ENCODE assay signal across 21 mouse cellular contexts in genomic region chr1:32429493-32429892, GRCm38 (mm10).
DNase-seq lines count a peak whose midpoint lies in the region; ATAC-seq and TF ChIP-seq lines count a peak whose summit lies in the region.
"Had no signal": no experiment of that assay in that cellular context is flagged by ENCODE, and none has a peak within 500 bp of the region (broad histone marks: within the 10 kb centered on the region; RNA-seq: fewer than 3 reads in every experiment).

No protein-coding gene starts in this region.

- no peak for TF ChIP-seq CTCF in lung, postnatal 0 days (IDR thresholded peaks at IDR 0.05)

- H3K27me3 ChIP-seq in lung, postnatal 0 days (replicated peaks; ENCODE audit: insufficient read depth, low read length), result no peaks in the 10 kb centered on the region
- H3K27me3 ChIP-seq in stomach, embryonic 15.5 days (replicated peaks), result no peaks in the 10 kb centered on the region
- H3K27me3 ChIP-seq in hindbrain, embryonic 10.5 days (ENCODE audit: insufficient read depth, poor library complexity, severe bottlenecking), result no peaks in the 10 kb centered on the region
- H3K27me3 ChIP-seq: forebrain, embryonic 15.5 days; heart, embryonic 15.5 days; limb, embryonic 15.5 days; liver, embryonic 15.5 days had no signal

- no peak overlapping the region for H3K27ac ChIP-seq in lung, postnatal 0 days (ENCODE audit: low read length)
- H3K27ac ChIP-seq in stomach, embryonic 15.5 days, result 0 out of 2 replicates have a peak overlapping the region, but pooled peaks have one; percentile 37
- no peak overlapping the region for H3K27ac ChIP-seq in hindbrain, embryonic 10.5 days
- H3K27ac ChIP-seq: forebrain, embryonic 15.5 days; heart, embryonic 15.5 days; hindbrain, embryonic 14.5 days; limb, embryonic 15.5 days; liver, embryonic 15.5 days had no signal

- no peaks in the 10 kb centered on the region for H3K36me3 ChIP-seq in lung, postnatal 0 days (ENCODE audit: insufficient read depth, low read length)
- H3K36me3 ChIP-seq in stomach, embryonic 15.5 days, result no peaks in the 10 kb centered on the region
- H3K36me3 ChIP-seq in hindbrain, embryonic 10.5 days, result no peaks in the 10 kb centered on the region
- H3K36me3 ChIP-seq: forebrain, embryonic 15.5 days; heart, embryonic 15.5 days; limb, embryonic 15.5 days; liver, embryonic 15.5 days had no signal

- H3K4me1 ChIP-seq in lung, postnatal 0 days (ENCODE audit: insufficient read depth, low read depth, low read length), result no peaks in the 10 kb centered on the region
- no peaks in the 10 kb centered on the region for H3K4me1 ChIP-seq in stomach, embryonic 15.5 days
- no peaks in the 10 kb centered on the region for H3K4me1 ChIP-seq in hindbrain, embryonic 10.5 days (replicated peaks)
- H3K4me1 ChIP-seq: heart, embryonic 15.5 days; limb, embryonic 15.5 days; liver, embryonic 15.5 days had no signal

- H3K4me3 ChIP-seq in lung, postnatal 0 days (ENCODE audit: low read depth, low read length), result no peak overlapping the region
- H3K4me3 ChIP-seq in stomach, embryonic 15.5 days (replicated peaks), result no peak overlapping the region
- no peak overlapping the region for H3K4me3 ChIP-seq in hindbrain, embryonic 10.5 days
- H3K4me3 ChIP-seq: forebrain, embryonic 15.5 days; heart, embryonic 15.5 days; limb, embryonic 15.5 days; liver, embryonic 15.5 days had no signal

- peak; percentile 50 for ATAC-seq in lung, postnatal 0 days
- ATAC-seq in stomach, embryonic 15.5 days (ENCODE audit: insufficient read depth, low FRiP score, low read depth), result peak; percentile 73; the same call in 1 of the 2 replicates
- ATAC-seq in CD4-positive, CD25-positive, alpha-beta regulatory T cell, adult 4 months, result no peak
- ATAC-seq: forebrain, embryonic 15.5 days; inflammation-experienced regulatory T-cells, adult 6 months had no signal

- H3K9ac ChIP-seq in lung, postnatal 0 days (replicated peaks; ENCODE audit: low read depth), result no peak overlapping the region
- no peak overlapping the region for H3K9ac ChIP-seq in stomach, embryonic 15.5 days
- H3K9ac ChIP-seq: forebrain, embryonic 15.5 days; heart, embryonic 15.5 days; hindbrain, embryonic 14.5 days; limb, embryonic 15.5 days; liver, embryonic 15.5 days had no signal

- TF ChIP-seq EP300 in lung, postnatal 0 days (IDR thresholded peaks at IDR 0.05), result no peak

- no peak overlapping the region for H3K4me2 ChIP-seq in lung, postnatal 0 days (replicated peaks; ENCODE audit: low read depth, low read length)
- no peak overlapping the region for H3K4me2 ChIP-seq in stomach, embryonic 15.5 days
- H3K4me2 ChIP-seq: forebrain, embryonic 15.5 days; heart, embryonic 15.5 days; hindbrain, embryonic 14.5 days; limb, embryonic 15.5 days; liver, embryonic 15.5 days; midbrain, embryonic 11.5 days had no signal

- no peaks in the 10 kb centered on the region for H3K9me3 ChIP-seq in lung, postnatal 0 days (ENCODE audit: low read length)
- no peaks in the 10 kb centered on the region for H3K9me3 ChIP-seq in stomach, embryonic 15.5 days
- H3K9me3 ChIP-seq in hindbrain, embryonic 10.5 days, result no peaks in the 10 kb centered on the region
- H3K9me3 ChIP-seq: forebrain, embryonic 15.5 days; heart, embryonic 15.5 days; limb, embryonic 15.5 days; liver, embryonic 15.5 days had no signal

- intact Hi-C loops in left cerebral cortex, postnatal 36 days (cut with DNase I), result loop anchor here (10.0 kb wide), 1 partner anchor 255 kb away; the partner anchor contains the start of gene Khdrbs2

- peak; percentile 11 for DNase-seq in urinary bladder, postnatal 14 days (ENCODE audit: low spot score)
- DNase-seq in urinary bladder, postnatal 10 days (ENCODE audit: low spot score), result no peak
- peak; percentile 7 for DNase-seq in lung, postnatal 0 days (ENCODE audit: low spot score)
- DNase-seq in hindbrain, embryonic 10.5 days (ENCODE audit: low spot score), result no peak
- no peak for DNase-seq in left cerebral cortex, postnatal 36 days (ENCODE audit: low spot score in 2 of 2)
- DNase-seq: adrenal gland, postnatal 25 days; cerebellum, adult 8-10 months; cerebellum, postnatal 36 days; heart, postnatal 36 days; kidney, postnatal 25 days; left cerebral cortex, postnatal 4 days; thymus, postnatal 36 days had no signal

- 15% methylated on average over 1 of the region's 1 CpGs for WGBS in lung, postnatal 0 days
- 9% methylated on average over 1 of the region's 1 CpGs for WGBS in stomach, embryonic 15.5 days
- WGBS in hindbrain, embryonic 10.5 days, result 82% methylated on average over 1 of the region's 1 CpGs

Comparison
In these comparisons a context has a peak if more than half of its experiments do, and no peak if none do; other contexts are left out.
1. DNase-seq: peak in urinary bladder, postnatal 14 days (single experiment) and lung, postnatal 0 days (single experiment); none in urinary bladder, postnatal 10 days (single experiment), hindbrain, embryonic 10.5 days (single experiment) and left cerebral cortex, postnatal 36 days (0 of 2).